Mouse (Mus musculus): ENCODE data around the gene Krt71.
"Not testable (repeated sequence)": the region's sequence is repeated elsewhere in the genome, so short reads cannot be mapped to it uniquely, and the experiment has no call there.

Gene Krt71

DNA sequence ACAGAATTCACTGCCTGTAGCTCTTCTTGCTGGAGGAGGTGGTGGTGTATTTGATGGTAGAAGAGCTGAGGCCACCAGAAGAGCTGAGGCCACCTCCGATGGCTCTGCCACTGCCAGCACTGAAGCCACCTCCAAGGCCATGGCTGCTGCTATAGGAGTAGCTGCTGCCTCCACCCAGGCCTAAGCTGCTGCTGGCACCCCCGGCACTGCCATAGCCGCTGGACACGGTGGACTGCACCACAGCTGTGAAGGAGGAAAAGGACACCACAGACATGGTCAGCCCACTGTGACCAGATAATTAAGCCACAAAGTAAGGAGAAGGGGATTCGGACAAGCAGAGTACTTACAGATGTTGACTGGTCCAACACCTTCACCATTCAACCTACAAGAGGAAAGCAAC lies 52.4 kb downstream of the Krt71 start:
- in situ Hi-C loops (cut with MboI, MseI) = not testable (repeated sequence)

DNA sequence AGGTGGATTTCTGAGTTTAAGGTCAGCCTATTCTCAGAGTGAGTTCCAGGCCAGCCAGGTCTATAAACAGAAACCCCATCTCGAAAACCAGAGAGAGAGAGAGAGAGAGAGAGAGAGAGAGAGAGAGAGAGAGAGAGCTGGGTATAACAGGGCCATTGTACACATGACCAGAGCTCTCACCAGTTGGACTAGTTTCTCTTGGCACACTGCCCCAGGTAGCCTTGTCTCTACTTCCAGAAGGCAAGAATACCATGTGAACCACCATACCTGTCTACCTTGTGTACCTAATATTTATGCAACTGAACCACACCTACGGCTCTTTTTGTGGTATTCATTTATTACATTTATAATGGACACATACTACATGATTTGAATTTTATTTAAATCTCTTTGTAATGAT lies 54.7 kb downstream of the Krt71 start:
- in situ Hi-C loops (cut with MboI, MseI) = loop anchor here (5.0 kb wide), 1 partner anchor 566 kb away; no protein-coding TSS in a partner anchor
